Mouse (Mus musculus) ES-E14 (cell line): ENCODE measurements around the gene Cerk. TPM values are rescaled to one million over a fixed set of nuclear protein-coding genes. Genes with fewer than 3 reads are reported as not detected.
"Not testable (repeated sequence)": the region's sequence is repeated elsewhere in the genome, so short reads cannot be mapped to it uniquely, and the experiment has no call there.

ENCODE experiments used
- DNase-seq: peaks from one replicate; pipeline ENCODE4 v3.0.0-alpha.2; 2013; ENCODE audit warnings: low read depth, low spot score
- H3K27ac ChIP-seq: 2 replicates; pipeline ENCODE4 v1.5.1; 2012; ENCODE audit warnings: low read depth, mild to moderate bottlenecking, low read length, moderate library complexity, mixed read lengths; ENCODE audit not compliant: poor library complexity, insufficient read depth, severe bottlenecking
- H3K36me3 ChIP-seq: 2 replicates; pipeline ENCODE4 v1.6.1; 2012; ENCODE audit warnings: mild to moderate bottlenecking, low read length, moderate library complexity, mixed read lengths; ENCODE audit not compliant: control insufficient read depth, poor library complexity, insufficient read depth, severe bottlenecking
- H3K4me1 ChIP-seq, 2 experiments: fragments of 150-350 bp in 1 of 2; sonication (generic) in 1 of 2; 2 replicates each; pipeline ENCODE4 v1.6.1; 2012; ENCODE audit warnings: low read length in 2 of 2, mild to moderate bottlenecking in 1 of 2, mixed read lengths in 1 of 2; ENCODE audit not compliant: control insufficient read depth in 2 of 2, insufficient read depth in 2 of 2, poor library complexity in 1 of 2
- H3K4me3 ChIP-seq, 2 experiments: fragments of 150-350 bp in 1 of 2; sonication (generic) in 1 of 2; 2 replicates each; pipeline ENCODE4 v1.5.1; 2012; ENCODE audit warnings: low read length in 2 of 2, low read depth in 1 of 2, mild to moderate bottlenecking in 1 of 2, mixed read lengths in 1 of 2; ENCODE audit not compliant: insufficient read depth in 1 of 2, poor library complexity in 1 of 2, severe bottlenecking in 1 of 2
- H3K9ac ChIP-seq: 2 replicates; pipeline ENCODE4 v1.6.1; 2012; ENCODE audit warnings: low read depth, mild to moderate bottlenecking, low read length, mixed read lengths; ENCODE audit not compliant: poor library complexity, insufficient read depth, severe bottlenecking
- H3K9me3 ChIP-seq: fragments of 150-350 bp; sonication (generic); 2 replicates; pipeline ENCODE4 v1.6.1; 2012; ENCODE audit warnings: low read depth, mild to moderate bottlenecking, low read length; ENCODE audit not compliant: control insufficient read depth, insufficient read depth
- CHD2 ChIP-seq: IDR thresholded peaks from 2 replicates; pipeline ENCODE4 v1.6.1; 2014; ENCODE audit warnings: mild to moderate bottlenecking, low read depth, low read length, inconsistent platforms
- HCFC1 ChIP-seq: IDR thresholded peaks from 2 replicates; pipeline ENCODE4 v1.6.1; 2012; ENCODE audit warnings: low read length, inconsistent platforms, borderline replicate concordance; ENCODE audit not compliant: insufficient read depth
- MAFK ChIP-seq: IDR thresholded peaks from 2 replicates; pipeline ENCODE4 v1.6.1; 2014; ENCODE audit warnings: mild to moderate bottlenecking, low read depth, low read length, inconsistent platforms; ENCODE audit not compliant: insufficient read depth
- ZC3H11A ChIP-seq: IDR thresholded peaks from 2 replicates; pipeline ENCODE4 v1.6.1; 2012; ENCODE audit warnings: low read depth, mild to moderate bottlenecking, inconsistent platforms, low read length, borderline replicate concordance
- ZNF384 ChIP-seq: IDR thresholded peaks from 2 replicates; pipeline ENCODE4 v1.6.1; 2012; ENCODE audit warnings: low read depth, low read length, inconsistent platforms
- in situ Hi-C, 2 experiments: fragments of 600-800 bp; cut with MboI; formaldehyde crosslinking; loops; one replicate each; pipeline ENCODE4 v1.15.1; 2025; ENCODE audit warnings: low sequenced_read_pairs in 2 of 2, inconsistent platforms in 1 of 2; ENCODE audit not compliant: unreplicated experiment in 2 of 2
- total RNA-seq: library from RNA; depleted of rRNA; stranded (reverse); fragments of 300-350 nt; gene quantifications from 2 replicates; pipeline ENCODE4 v1.2.3, GENCODE M21; 2012

Cerk gene
- total RNA-seq, 1 experiment = 3.4 TPM

GRCm38 (mm10) chr15:86220229-86220630 lies 34.3 kb upstream of the Cerk start:
- Histone ChIP-seq H3K36me3 (no peaks in the 10 kb centered on the region), H3K4me3 (no peak overlapping the region), H3K4me1 (0 out of 4 replicates have a peak, but pooled peaks cover 0 to 2% of the 10 kb centered on the region in 2 experiments), H3K27ac (peak overlapping the region; percentile 15; the same call in 1 of the 2 replicates), H3K9me3 (no peaks in the 10 kb centered on the region), H3K9ac (no peak overlapping the region)
- no peak for DNase-seq
- no peak for TF ChIP-seq HCFC1
- TF ChIP-seq ZC3H11A = no peak
- no peak for TF ChIP-seq MAFK
- no peak for TF ChIP-seq CHD2
- no peak for TF ChIP-seq ZNF384
- in situ Hi-C loops = no loop called here

- no peak for DNase-seq
- no peak overlapping the region for H3K9ac ChIP-seq
- no peaks in the 10 kb centered on the region for H3K9me3 ChIP-seq
- no peak overlapping the region for H3K27ac ChIP-seq
- in situ Hi-C loops = no loop called here
- TF ChIP-seq ZNF384 = no peak
- no peak for TF ChIP-seq ZC3H11A
- no peak for TF ChIP-seq CHD2
- TF ChIP-seq HCFC1 = no peak
- TF ChIP-seq MAFK = no peak
- no peak overlapping the region for H3K4me3 ChIP-seq
- 0 out of 4 replicates have a peak, but pooled peaks cover 0 to 2% of the 10 kb centered on the region in 2 experiments for H3K4me1 ChIP-seq
- no peaks in the 10 kb centered on the region for H3K36me3 ChIP-seq
Observed at GRCm38 (mm10) chr15:86219534-86220228, 33.7 kb upstream of the Cerk start.

DNA sequence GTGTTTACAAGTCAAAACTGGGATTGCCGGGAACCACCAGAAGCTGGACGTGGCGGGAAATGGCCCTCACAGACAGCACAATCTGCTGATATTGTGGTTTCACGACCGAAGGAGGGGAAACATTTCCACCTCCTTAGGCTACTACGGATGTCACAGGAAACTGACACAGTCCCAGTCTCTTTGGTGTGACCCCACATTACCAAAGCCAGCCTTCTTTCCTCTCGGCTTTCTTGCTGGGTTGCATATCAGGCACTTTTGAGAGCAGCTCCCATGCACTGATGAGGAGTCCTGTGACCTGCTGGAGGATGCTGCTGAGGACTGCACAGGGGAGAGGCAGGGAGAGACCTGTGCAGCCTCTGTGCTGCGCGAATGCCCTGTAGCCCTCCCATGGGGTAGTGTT lies 30.7 kb upstream of the Cerk start:
- H3K27ac ChIP-seq, in situ Hi-C loops, H3K9ac ChIP-seq, H3K4me1 ChIP-seq, DNase-seq, H3K4me3 ChIP-seq, H3K9me3 ChIP-seq, H3K36me3 ChIP-seq: not testable (repeated sequence)

DNA sequence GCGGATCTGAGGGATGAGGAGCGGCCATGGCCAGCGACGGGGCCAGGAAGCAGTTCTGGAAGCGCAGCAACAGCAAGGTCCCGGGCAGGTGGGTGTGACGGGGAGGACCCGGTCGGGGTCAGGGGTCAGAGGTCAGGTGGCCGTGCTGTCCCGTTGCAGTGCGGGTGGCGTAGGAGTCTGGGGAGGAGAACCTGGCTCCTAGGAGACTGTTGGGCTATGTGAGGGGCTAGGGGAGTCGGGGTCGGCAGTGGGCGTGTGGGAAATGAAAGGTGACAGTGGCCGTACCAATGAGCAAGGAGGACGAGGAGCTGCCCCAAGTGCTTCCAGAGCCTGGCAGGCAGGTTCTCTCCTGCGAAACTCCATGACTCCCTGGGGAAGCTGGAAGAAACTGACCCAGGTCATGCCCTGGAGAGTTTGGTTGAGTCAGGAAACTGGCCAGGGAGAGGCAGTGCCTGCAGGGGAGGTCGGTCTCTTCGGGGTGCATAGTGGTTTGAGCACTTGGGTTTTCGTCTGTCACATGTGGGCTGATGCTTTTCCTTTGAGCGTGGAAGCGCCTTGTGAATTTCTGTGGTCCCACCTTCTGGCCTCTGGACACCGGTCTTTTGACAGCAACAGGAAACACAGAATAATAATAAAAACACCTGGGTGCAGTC lies 28.7 kb upstream of the Cerk start:
- Histone ChIP-seq H3K9me3 (no peaks in the 10 kb centered on the region), H3K9ac (peak overlapping the region; percentile 94), H3K4me1 (peaks cover 0 to 2% of the 10 kb centered on the region in 2 experiments; a peak in 1 of 4 replicates), H3K27ac (no peak overlapping the region), H3K4me3 (peak overlapping the region; percentile 75 to 100), H3K36me3 (no peaks in the 10 kb centered on the region)
- DNase-seq = no peak
- in situ Hi-C loops = no loop called here
- TF ChIP-seq HCFC1 = no peak; the same call in 1 of the 2 replicates
- TF ChIP-seq MAFK = no peak
- TF ChIP-seq CHD2 = peak; percentile 73; the same call in 1 of the 2 replicates
